Mouse (Mus musculus): ENCODE data around the gene Tprkb.
A peak's percentile ranks its signal among the peaks of the same experiment; 100 is the strongest.
"Not testable (repeated sequence)": the region's sequence is repeated elsewhere in the genome, so short reads cannot be mapped to it uniquely, and the experiment has no call there.

Gene Tprkb

DNA sequence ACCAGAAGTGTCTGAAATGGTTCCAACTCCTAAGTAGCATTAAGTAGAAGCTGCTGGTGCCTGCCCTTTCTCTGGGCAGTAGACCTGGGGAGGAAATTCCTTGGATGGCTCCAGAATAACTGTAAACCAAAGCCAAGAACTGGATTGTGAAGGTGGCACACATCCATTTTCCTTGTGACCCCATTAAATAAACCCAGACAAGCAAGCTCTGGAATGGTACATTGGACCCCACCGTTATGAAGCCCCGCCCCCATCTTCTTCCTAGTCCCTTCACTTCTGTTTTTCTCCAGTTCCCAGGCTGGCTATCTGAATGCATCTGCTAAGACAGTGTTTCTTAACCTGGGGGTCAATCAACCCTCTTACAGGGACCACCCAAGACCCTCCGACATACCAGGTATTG, at the start of gene Tprkb:
Gene Tprkb, plus strand, starts transcription at position 279 of the 400 bp plus-strand sequence.
- DNase-seq: peak; percentile 65 to 67

DNA sequence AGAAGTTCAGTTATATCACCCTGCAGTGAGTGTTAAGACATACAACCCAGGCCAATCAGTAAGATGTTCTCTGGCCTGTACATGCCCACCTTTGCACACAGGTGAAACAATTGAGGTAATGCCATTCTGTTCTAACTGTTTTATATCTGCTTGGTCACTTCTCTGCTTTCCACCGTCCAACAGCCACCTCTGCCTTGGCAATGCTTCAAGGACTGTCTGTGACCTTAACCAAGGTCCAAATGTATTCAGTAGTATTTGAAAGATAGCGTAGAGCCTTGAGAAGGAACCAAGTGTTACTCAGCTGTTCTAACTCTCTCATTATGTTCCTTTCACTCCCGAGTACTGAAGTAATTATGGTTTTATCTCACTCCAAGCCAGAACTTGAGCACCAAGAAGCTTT, 49.1 kb upstream of the Tprkb start:
- DNase-seq: peak; percentile 53 to 58

DNA sequence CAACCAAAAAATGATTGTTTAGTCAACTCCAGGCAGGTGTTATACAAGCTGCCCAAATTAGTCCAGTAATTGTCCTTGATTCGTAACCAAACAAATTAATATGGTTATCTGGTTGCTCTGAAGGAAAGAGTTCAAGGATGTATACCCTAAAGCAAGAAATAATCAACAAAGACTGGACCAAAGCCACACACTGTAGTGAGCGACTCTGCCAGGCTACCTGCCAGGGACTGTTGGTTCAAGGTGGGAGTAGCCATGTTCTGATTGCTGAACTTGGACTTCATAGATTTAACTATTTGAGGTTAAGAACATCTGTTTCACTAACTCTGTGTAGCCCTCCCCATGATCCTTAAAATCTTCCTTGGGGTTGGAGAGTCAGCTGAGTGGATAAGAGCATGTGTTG, 48.5 kb upstream of the Tprkb start:
- no peak for DNase-seq

DNA sequence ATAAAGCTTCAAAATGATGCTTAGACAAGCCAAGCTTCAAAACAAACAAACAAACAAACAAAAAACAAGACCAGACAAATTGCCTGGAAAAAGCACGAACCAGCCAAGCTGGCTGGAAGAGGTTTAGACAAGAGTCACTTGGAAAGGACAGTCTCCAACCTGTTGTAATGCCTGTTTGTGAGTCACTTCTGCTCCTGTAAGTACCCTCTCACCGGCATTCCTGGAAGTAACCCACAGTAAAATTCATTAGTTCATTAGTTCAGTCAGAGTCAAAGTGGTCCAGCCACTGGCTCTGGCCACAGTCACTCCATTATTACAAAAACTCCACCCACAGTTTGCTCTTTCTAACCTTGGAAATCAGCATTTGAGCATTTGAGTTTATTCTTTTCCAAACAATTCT, 47.8 kb upstream of the Tprkb start:
- no peak for DNase-seq

DNA sequence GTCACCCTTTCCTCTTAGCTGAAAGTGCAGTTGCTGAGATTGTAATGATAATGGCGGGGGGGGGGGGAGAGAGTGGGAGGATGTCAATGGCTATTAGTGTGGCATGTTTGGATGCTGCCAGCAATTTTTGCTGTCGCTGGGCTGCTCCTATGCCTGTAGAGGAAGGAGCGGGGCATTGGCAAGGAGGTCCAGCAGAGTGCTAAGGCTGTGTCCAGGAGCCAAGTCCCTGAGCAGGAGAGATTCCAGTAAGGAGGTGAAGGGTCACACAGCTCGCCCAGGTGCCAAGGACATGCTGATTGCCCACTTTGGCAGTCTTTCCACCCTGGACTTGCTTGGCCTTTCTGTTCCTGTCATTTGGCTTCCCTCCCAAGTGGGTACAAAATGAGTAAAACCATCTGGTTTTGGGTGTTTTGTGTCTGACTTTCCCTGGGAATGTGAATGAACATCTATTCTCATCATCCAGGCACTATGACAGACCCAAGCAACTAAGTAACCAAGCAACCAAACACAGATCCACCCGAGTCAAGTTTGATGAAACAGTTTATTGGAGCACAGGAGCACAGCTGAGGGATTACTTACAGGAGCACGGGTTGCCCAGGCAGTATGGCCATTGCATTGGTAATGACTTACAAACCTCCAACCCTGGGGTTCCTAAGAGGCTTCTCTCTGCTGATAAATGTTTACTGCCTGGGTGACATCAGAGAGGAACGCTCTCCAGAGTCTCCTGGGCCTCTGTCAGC, 46.6 kb upstream of the Tprkb start:
- DNase-seq: peak; percentile 46 to 78

DNA sequence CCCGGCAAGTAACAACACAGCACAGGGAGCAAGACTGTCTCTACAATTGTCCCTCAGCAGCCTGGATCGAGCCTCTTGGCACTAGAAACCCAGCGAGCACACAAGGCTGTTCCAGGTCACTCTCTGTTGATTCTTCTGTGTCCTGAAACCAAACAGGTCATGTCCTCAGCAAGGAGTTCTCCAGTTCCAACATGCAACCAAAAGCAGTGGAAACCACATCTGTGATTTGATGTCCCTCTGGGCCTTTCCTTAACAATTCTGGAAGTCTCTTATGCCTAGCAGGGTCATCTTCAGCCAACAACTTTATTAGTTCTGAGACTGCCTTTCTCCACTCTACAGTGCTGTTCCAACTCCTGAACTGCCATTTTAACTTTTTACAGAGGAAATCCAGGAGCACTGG, 45.5 kb upstream of the Tprkb start:
- not testable (repeated sequence) for DNase-seq

DNA sequence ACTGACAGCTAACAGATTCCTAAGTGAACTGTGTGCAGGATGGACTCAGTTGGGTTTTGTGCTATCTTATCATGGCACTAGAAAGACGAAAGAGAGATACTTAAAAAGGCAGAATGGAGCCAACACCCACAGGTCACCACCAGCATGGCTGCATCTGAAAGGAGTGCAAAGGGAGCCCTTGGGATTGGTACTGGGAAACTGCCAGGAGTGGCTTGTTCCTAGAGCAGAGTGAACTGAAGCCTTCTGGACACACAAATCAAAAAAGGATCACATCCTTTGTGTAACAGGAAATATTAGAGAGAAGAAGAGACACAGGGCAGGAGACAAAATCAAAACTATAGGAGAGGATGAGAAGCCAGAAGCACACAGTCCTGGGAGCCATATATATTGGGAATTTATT, 44.7 kb upstream of the Tprkb start:
- not testable (repeated sequence) for DNase-seq

DNA sequence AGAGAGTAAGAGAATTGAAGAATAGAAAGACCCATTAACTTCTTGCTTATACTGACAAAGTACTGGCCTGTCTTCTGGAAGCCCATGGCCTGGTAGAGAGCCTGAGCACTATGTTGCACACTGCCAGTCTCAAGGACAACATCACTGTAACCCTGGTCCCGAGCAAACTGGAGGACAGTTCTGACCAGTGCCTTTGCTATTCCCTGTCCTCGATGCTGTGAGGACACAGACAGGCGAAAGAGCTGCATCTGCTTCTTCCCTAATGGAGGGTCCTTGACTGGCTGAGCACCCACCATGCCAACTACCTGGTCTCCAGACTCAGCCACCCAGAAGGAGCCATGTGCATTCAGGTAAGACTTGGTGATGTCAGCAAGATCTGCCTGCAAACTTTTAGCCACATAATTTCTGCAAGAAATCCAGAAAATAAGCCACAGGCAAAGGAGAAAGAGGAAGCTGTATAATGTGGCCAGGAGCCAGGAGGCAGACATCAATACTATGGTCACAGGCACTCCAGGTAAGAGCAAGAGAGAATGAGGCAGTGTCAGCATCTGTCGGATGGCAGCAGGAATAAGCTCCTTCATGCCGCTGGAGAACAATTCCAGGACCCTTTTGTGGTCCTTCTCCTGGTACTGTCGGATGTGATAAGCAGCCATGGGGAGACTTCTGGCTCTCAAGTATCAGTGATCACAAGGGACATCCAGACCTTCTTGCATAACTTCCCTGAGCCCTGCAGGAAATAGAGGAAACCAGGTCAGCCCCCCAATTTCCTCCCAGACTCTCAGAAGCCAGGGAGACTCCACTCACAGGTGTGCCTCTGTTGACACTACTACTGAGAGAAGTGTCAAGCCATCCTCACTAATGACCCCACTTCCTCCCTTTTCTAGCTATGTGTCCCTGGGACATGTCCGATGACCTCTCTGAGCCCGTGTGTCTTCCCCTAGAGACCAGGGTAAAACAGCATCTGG, 43.7 kb upstream of the Tprkb start:
- peak; percentile 25 to 57 for DNase-seq

DNA sequence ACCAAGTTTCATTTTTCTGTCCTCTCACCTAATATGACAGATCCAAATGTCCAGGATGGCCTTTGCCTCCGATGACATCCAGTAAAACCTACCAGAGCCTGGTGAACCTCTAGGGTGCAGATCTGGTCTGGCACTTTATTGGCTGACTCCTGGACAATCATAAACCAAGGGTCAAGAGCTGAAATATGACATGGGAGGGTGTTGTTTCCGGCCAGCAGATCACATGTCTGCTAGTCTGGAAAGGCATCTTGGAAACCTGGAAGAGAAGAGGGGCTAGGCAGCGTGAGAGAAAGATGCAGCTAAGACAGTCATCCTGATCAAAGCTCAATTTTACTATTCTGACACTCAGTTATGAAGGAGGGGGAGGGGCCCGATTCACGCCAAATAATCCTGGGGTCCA, 42.7 kb upstream of the Tprkb start, which contains the start of gene Nat8f2:
Gene Nat8f2, minus strand, starts transcription at position 153 of the 400 bp plus-strand sequence.
- peak; percentile 53 to 71 for DNase-seq

DNA sequence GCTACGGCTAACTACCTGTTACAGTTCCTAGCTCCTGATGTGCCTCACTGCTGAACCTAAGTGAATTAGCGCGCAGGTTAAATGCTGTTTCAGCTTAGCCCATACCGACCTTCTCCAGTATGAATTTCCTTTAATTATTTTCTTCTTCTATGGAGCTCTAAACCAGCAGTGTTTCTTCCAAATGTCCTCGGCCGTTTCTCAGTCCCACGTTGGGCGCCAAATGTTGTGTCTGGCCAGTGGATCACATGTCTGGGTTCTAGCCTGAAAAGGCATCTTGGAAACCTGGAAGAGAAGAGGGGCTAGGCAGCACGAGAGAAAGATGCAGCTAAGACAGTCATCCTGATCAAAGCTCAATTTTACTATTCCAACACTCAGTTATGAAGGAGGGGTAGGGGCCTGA, 28.4 kb upstream of the Tprkb start:
- DNase-seq: not testable (repeated sequence)

DNA sequence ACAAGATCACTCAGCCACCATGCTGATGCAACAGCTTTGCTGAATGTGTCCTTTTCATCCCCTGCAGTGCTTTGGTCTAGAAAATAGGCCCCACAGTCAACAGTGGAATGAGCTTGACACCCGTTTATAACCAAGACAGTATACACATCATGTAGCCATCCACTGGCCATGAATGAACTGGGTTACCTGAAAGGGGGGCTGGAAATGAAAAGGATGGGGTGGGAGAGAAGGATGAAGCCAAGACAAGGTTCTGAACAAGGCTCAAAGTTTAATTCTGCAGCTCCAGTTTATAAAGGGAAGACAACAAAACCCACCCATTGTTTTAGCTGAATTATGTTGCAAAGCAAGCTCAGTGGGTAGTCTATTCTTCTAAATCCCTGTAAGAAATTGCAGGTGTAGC, 27.4 kb upstream of the Tprkb start:
- no peak for DNase-seq

DNA sequence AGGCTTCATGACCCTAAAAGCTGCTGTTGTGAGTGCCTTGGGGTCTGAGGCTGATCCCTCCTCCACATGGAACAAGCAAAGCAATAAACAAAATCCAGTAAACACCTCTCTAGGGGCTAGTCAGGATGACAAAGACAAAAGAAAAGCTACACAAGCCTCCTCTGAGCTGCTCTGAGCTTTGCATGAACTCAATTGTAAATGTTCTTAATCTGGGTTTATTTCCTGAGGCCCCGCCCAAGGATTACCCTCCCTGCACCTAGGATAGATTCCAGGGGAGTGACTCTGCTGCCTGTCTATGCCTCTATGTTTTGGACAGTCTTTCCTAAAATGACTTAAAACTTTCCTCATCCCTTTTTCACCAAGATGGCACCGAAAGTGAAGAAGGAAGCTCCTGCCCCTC, 22.7 kb upstream of the Tprkb start:
- no peak for DNase-seq

DNA sequence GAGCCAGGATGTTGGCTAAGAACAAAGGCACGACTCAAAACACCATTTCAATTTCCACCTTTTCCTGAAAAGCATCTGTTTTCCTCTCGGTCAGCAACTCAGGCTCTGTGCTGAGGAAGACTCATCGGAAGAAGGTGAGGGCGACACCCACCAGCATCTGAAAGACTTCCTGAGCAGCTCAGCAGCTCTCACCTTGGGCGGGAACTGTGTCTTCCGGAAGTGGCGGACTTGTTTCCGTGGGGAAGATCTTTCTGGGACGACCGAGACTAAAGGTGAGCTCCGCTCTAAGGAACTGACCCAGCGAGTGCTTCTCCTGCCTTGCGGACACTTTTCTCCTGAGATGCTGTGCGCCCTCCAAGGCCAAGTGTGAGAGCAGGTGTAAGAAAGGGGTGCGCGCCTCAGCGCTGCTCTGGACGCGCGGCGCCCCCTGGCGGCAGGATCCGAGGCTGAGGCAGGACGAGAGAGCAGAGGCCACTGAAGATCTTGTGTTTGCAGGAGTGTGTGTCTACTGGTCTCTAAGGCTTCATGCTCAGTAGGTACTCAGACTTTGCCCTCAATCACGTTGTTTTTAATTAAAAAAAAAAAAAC, 16.5 kb upstream of the Tprkb start:
- peak; percentile 45 to 50 for DNase-seq

DNA sequence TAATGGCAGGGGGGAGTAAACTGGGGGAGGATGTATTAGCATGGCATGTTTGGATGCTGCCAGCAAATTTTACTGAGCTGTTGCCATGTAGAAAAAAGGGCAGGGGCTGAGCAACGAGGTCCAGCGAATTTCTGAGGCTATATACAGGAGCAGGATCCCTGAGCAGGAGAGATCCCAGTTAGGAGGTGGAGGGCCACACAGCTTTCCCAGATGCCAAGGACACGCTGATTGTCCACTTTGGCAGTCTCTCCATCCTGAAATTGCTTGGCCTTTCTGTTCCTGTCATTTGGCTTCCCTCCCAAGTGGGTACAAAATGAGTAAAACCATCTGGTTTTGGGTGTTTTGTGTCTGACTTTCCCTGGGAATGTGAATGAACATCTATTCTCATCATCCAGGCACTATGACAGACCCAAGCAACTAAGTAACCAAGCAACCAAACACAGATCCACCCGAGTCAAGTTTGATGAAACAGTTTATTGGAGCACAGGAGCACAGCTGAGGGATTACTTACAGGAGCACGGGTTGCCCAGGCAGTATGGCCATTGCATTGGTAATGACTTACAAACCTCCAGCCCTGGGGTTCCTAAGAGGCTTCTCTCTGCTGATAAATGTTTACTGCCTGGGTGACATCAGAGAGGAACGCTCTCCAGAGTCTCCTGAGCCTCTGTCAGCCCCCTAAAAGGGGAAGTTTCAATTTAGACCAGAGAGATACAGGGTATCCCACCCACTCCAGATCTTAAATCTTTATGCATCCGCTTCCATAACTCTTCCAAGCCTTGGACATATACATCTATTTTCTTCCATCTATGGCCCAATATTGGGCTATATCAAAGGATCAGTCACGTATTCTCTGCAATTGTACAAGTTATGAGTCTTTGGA, 12.8 kb upstream of the Tprkb start:
- not testable (repeated sequence) for DNase-seq

DNA sequence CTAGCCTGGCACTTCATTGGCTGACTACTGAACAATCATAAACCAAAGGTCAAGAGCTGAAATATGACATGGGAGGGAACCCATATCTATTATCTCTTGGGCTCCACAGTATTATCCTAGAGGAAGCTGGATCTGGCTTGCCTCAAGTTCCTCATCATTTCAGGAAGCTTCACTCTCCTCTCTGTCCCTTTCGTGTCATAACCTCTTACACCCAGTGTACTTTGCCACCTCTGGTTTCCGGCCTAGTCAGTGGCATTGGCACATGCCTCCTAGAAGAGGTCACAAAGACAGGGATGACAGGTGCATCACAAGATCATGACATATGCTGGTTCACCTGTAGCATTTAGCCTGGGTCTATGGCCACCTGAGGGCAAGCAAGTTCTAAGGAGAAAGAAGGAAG, 9.4 kb upstream of the Tprkb start:
- DNase-seq: no peak

DNA sequence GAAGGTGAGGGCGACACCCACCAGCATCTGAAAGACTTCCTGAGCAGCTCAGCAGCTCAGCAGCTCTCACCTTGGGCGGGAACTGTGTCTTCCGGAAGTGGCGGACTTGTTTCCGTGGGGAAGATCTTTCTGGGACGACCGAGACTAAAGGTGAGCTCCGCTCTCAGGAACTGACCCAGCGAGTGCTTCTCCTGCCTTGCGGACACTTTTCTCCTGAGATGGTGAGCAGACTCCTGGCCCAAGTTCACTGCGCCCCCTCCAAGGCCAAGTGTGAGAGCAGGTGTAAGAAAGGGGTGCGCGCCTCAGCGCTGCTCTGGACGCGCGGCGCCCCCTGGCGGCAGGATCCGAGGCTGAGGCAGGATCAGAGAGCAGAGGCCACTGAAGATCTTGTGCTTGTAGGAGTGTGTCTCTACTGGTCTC, 7.0 kb upstream of the Tprkb start, which contains the start of gene Nat8f4:
Gene Nat8f4, minus strand, starts transcription at position 243 of the 420 bp plus-strand sequence.
- DNase-seq: peak; percentile 85 to 86

DNA sequence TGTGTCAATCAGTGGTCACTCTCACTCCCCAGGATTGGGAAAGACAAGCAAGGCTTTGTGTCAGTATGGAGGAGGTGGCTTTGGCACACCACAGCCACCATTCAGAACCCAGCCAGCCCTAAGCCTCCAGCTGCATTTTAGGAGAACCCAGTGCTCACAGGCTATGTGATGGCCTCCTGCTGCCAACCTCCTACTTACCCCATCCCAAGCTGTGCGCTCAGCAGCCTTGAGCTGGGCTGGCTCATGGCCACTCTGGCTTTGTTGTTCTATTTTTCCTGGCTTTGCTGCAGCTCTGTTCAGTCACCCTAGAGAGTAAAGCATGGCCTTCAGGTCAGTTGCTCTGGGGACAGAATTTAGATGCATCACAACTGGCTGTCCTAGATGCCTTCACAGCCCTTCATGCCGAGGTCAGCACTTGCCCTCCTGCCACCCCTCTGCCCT, 4.7 kb upstream of the Tprkb start:
- DNase-seq: peak; percentile 36 to 71

DNA sequence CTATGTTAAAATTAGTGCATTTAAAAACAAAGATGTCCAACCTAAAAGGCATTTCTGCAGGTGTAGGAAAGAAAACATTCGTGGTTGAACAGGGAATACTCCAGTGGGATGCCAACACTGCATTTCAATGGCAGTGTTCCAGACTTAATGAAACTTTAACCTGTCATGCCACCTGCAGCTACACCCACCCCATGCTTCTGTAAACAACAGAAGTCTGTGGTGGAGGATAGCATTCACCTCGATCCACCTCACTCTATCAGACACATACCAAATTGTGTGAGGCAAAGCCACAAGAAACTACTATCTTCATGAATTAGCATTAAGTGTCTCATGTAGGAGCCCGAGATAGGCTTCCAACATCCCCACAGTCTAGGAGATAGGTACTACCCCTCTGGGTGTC, 3.3 kb upstream of the Tprkb start:
- peak; percentile 57 to 61 for DNase-seq

DNA sequence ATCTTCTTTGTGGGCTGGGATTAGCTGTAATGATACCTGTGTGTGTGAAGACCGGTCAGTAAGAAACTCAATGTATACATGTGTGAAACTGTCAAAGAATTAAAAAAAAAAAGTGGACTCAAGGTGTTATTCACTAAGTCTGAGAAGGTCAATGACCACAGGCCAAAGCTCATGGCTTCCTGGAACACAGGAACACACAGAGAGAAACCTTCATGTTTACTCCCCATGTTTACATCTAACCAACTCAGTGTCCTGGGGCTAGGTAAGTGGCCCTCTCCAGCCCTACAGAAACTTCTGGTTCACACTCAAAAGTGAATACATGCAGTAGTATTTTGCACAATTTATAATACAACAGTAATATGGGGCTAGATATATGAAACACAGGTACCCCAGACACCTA, 2.0 kb upstream of the Tprkb start:
- DNase-seq: no peak

DNA sequence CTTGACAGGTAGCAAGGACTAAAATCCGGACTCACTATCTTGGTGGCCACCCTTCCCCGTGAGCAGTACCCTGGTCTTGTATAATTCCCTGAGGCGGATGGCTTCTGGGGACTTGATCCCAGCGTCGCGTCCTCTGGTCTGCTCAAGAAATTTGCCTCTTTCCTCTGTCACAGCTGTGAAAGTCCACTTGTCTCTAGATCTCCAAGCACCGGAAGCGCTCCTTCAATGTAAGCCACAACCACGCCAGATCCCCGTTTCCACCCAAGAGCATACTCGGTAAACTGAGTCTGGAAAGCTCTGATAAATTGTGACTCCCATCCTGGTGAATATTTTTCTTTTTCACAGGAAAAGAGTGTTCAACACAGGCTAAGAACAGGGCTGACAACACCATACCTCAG, 3.5 kb downstream of the Tprkb start:
- peak in 1 of 2 experiments; percentile 53 for DNase-seq

DNA sequence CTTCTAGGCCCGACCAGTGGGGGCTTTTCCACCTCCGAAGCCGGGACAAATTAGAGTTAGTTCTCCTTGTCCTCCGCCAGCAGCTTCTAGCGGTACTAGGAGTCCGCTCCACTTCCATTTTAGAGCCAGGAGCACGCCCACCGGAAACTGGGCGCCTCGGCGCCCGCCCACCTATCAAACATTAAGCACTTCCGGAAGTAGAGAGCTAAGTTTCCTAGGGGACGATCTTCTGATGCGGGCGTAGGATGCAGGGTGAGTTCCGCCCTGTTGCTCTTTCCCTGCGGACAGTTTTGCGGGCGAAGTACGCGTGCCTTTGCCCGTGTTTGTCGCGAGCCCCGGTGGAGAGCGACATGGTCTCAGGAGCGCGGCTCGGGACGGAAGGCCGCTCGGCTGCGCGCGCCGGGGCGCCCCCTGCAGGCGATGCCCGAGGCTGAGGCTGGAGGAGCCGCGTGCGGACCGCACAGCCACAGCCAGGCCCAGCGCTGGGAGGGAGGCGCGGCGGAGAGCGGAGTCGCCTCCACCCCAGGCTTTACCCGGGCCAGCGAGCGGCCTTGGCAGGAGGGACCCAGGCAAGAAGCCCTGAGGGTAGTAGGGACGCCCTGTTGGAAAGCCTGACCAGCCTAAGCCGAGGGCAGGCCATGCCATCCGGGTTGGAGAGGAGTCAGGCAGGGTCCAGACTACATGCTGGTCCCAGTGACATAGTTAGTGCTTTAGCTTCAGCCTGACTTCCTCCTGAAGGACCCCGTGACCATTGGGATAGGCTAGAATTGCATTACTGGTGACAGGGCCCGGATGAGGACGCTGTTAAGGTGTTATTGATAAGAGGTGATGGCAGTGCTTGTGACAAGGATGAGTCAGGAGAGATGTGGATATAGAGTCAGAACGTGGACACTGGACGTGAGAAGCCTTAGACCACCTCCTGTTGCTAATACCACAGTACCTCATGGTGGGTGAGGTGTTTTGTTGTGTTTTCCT, 4.2 kb downstream of the Tprkb start, which contains the start of gene Nat8f1:
Gene Nat8f1, minus strand, starts transcription at position 149 of the 975 bp plus-strand sequence.
- DNase-seq: peak; percentile 91 to 95

Data from kidney, postnatal 25 days (tissue).